Mouse (Mus musculus) liver, embryonic 14.5 days (tissue): ENCODE results near the gene Mrps31.

Experiments
- CTCF ChIP-seq: IDR thresholded peaks from 2 replicates; pipeline ENCODE4 v1.5.1; 2016; ENCODE audit warnings: antibody characterized with exemption, low read depth, control low read depth
- EP300 ChIP-seq: IDR thresholded peaks from 2 replicates; pipeline ENCODE4 v1.6.1; 2016; ENCODE audit warnings: antibody characterized with exemption, low read depth

- TF ChIP-seq EP300 (no peak), CTCF (no peak)
Observed at GRCm38 (mm10) chr8:22395256-22395655, 15.9 kb upstream of the Mrps31 start.
